Mouse (Mus musculus): ENCODE data around the gene Kcnd3. TPM values are rescaled to one million over a fixed set of nuclear protein-coding genes. Genes with fewer than 3 reads are reported as not detected.

The Kcnd3 gene
- polyA plus RNA-seq (2016; fragmentation: Nextera tagmentation; extraction: Ambion mirVana), result 5.3 and 5.9 TPM in 2 replicates

DNA sequence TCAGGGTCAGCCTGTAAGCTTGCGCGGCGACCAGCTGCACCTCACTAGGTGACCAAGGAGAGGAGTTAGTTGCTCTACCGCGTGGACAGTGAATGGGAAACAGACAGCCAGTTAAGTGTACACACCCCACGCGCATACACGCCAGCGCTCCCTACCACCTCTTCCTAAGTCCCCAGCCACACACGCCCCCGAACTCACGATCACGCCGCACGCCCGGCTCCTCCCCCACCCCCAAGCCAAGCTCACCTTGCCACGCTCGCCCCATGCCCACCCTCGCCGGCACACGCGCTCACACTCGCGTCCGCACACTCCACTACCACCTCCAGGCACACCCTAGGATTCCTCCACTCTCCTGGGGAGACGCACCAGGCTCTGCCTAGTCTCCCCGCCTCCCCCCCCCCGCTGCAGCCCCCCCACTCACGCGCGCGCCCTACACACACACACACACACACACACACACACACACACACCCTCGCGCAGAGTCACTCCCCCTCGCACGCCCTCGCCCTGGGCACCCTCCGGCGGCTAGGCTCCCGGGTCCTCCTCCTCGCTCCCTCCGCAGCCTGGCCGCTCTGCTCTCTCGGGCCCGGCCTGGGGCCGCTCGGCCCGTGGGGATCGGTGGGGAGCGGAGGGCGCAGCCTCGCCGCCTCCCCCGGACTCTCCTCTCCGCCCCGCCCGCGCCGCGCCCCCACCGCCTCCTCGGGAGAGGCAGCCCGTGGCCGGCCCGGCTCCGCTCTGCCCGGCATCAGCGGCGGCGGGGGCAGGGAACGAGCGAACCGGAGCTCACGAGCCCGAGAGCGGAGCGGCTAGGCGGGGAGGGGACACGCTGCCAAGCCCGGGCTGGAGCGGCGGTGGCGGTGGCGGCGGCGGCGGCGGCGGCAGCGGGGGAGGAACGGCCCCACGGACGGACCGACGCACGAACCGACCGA is at the start of gene Kcnd3:
Gene Kcnd3 (plus strand): TSS at position 704 of the 929 bp plus-strand sequence.
- ATAC-seq (ENCODE audit: low FRiP score), result peak; percentile 75
- whole genome bisulfite sequencing, result 2% methylated on average over 53 of the region's 98 CpGs
- H3K36me3 ChIP-seq, result no peaks in the 10 kb centered on the region
- H3K27me3 ChIP-seq, result peaks cover 34% of the 10 kb centered on the region
- peak within 1 kb of the TSS; percentile 80 for H3K4me3 ChIP-seq
- H3K4me2 ChIP-seq (replicated peaks), result peak within 1 kb of the TSS; percentile 99
- H3K9ac ChIP-seq, result peak within 1 kb of the TSS; percentile 83
- H3K4me1 ChIP-seq, result peaks cover 22% of the 10 kb centered on the region
- H3K9me3 ChIP-seq (replicated peaks), result no peaks in the 10 kb centered on the region
- H3K27ac ChIP-seq, result peak within 1 kb of the TSS; percentile 72

DNA sequence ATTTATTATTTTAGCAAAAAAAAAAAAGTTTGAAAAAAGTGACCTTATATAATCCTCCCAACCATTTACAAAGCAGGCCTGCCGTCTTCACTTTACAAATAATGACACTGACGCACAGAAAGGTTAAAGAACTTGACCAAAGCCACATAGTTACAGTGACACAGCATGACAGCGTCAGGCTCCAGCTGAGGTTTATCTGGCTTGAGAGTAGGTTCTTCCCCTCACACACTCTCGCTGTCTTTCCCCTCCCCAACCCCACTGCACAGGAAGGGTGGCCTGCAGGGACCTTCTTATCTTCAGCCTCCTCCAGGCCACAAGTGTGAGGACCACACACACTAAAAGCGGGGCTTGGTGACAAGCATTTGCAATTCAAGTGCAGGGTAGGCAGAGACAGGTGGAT is 49.5 kb upstream of the Kcnd3 start:
- WGBS, result 71% methylated on average over 5 of the region's 5 CpGs

GRCm38 (mm10) chr3:105403410-105404076 is 48.6 kb upstream of the Kcnd3 start:
- Histone ChIP-seq H3K36me3 (no peaks in the 10 kb centered on the region), H3K4me1 (peaks cover 19% of the 10 kb centered on the region), H3K27ac (no peak overlapping the region), H3K4me2 (replicated peaks) (no peak overlapping the region), H3K9ac (no peak overlapping the region), H3K9me3 (replicated peaks) (no peaks in the 10 kb centered on the region), H3K27me3 (0 out of 2 replicates have a peak, but pooled peaks cover 3% of the 10 kb centered on the region), H3K4me3 (no peak overlapping the region)
- 49% methylated on average over 5 of the region's 5 CpGs for WGBS
- peak; percentile 74 for ATAC-seq (ENCODE audit: low FRiP score)

More for the DNA sequence above, 49.5 kb upstream of the Kcnd3 start:
- Histone ChIP-seq H3K36me3 (no peaks in the 10 kb centered on the region), H3K4me2 (replicated peaks) (no peak overlapping the region), H3K27ac (no peak overlapping the region), H3K4me3 (no peak overlapping the region), H3K9ac (no peak overlapping the region), H3K4me1 (peaks cover 11% of the 10 kb centered on the region), H3K9me3 (replicated peaks) (no peaks in the 10 kb centered on the region), H3K27me3 (0 out of 2 replicates have a peak, but pooled peaks cover 3% of the 10 kb centered on the region)
- no peak for ATAC-seq (ENCODE audit: low FRiP score)

DNA sequence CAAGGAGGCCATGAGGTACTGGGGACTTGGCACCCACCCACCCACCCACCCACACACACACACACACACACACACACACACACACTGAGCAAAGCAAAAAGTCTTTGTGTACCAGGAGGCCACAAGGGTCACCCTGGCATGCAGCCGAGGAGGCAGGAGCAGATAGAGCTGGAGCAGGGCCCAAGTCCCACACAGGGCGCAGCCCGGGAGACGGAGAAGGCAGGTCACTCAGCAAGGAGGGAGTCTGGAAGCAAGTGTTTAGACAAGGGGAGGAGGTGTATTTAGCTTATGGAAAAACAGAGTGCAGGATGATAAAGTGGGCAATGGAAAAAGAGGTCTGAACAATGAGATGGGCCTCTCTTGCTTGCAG is 48.1 kb upstream of the Kcnd3 start:
- H3K4me3 ChIP-seq, result no peak overlapping the region
- no peaks in the 10 kb centered on the region for H3K36me3 ChIP-seq
- peaks cover 19% of the 10 kb centered on the region for H3K4me1 ChIP-seq
- H3K9ac ChIP-seq, result no peak overlapping the region
- WGBS, result 65% methylated on average over 4 of the region's 4 CpGs
- no peak overlapping the region for H3K4me2 ChIP-seq (replicated peaks)
- H3K27me3 ChIP-seq, result 0 out of 2 replicates have a peak, but pooled peaks cover 3% of the 10 kb centered on the region
- no peaks in the 10 kb centered on the region for H3K9me3 ChIP-seq (replicated peaks)
- no peak overlapping the region for H3K27ac ChIP-seq
- peak; percentile 31; the same call in 1 of the 2 replicates for ATAC-seq (ENCODE audit: low FRiP score)

DNA sequence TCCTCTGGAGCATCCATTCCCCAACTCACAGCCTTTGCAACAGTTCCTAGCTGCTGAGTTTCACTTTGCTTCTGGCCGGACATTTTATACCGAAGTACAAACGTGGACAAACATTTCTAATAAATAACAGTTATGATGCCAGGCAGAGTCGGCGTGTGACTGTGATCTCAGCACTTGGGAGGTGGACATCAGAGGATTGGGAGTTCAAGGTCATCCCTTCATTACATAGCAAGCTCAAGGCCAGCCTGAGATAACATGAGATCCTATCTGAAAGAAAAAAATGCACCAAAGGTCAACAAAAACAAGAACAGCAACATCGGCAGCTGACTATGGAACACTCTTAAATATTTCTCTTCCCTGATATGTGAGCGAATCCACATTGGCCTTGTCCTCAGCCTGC is 46.6 kb upstream of the Kcnd3 start:
- 85% methylated on average over 7 of the region's 7 CpGs for whole genome bisulfite sequencing
- Histone ChIP-seq H3K9ac (no peak overlapping the region), H3K36me3 (no peaks in the 10 kb centered on the region), H3K9me3 (replicated peaks) (no peaks in the 10 kb centered on the region), H3K27ac (no peak overlapping the region), H3K27me3 (0 out of 2 replicates have a peak, but pooled peaks cover 3% of the 10 kb centered on the region), H3K4me1 (peaks cover 19% of the 10 kb centered on the region), H3K4me3 (no peak overlapping the region), H3K4me2 (replicated peaks) (no peak overlapping the region)
- ATAC-seq (ENCODE audit: low FRiP score), result no peak

DNA sequence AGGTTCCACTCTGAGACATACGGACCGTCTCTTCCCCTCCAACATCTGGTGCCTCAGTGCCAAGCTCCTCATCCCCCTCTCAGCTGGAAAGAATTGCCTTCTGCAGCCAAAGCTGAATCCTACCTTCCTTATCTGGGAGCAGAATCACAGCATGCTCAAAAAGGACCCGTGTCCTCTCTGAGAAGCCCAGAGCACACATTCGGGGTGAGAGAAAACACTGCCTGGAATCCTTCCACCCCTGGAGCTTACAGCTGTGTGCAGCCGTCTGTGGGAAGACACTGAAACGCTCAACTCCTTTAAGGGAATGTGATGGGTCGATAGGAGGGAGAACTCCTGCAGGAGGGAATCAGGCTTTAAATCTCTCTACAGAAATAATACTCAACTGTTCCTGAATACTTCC is 46.1 kb upstream of the Kcnd3 start:
- Histone ChIP-seq H3K4me1 (peaks cover 19% of the 10 kb centered on the region), H3K27ac (no peak overlapping the region), H3K9ac (no peak overlapping the region), H3K27me3 (0 out of 2 replicates have a peak, but pooled peaks cover 3% of the 10 kb centered on the region), H3K4me2 (replicated peaks) (no peak overlapping the region), H3K36me3 (no peaks in the 10 kb centered on the region), H3K4me3 (no peak overlapping the region), H3K9me3 (replicated peaks) (no peaks in the 10 kb centered on the region)
- ATAC-seq (ENCODE audit: low FRiP score), result no peak
- WGBS, result 41% methylated on average over 7 of the region's 7 CpGs

GRCm38 (mm10) chr3:105408211-105408610 is 43.9 kb upstream of the Kcnd3 start:
- 49% methylated on average over 3 of the region's 3 CpGs for WGBS
- H3K4me3 ChIP-seq, result no peak overlapping the region
- ATAC-seq (ENCODE audit: low FRiP score), result peak; percentile 81
- H3K27ac ChIP-seq, result peak overlapping the region; percentile 17; the same call in 1 of the 2 replicates
- 0 out of 2 replicates have a peak, but pooled peaks cover 3% of the 10 kb centered on the region for H3K27me3 ChIP-seq
- H3K4me2 ChIP-seq (replicated peaks), result no peak overlapping the region
- H3K36me3 ChIP-seq, result no peaks in the 10 kb centered on the region
- H3K4me1 ChIP-seq, result peaks cover 19% of the 10 kb centered on the region
- H3K9me3 ChIP-seq (replicated peaks), result no peaks in the 10 kb centered on the region
- no peak overlapping the region for H3K9ac ChIP-seq

DNA sequence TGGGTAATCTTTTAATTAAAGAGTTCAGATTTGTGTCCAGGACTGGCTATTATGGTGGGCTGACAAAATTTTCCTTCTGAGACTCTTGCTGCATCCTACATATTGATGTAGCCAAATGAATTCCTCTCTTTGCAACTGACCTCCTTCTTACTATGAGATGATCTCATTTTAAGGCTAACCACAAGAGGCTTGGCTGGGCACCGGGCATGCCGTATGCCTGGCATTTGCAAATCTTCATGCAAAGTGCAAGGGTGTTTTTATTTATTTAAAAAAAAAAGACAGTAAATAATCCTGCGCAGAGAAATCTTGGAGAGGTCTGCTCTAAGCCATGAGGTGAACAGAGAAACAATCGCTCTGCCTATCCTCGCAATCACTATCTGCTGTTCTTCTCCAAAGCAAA is 41.3 kb upstream of the Kcnd3 start:
- H3K27me3 ChIP-seq, result 0 out of 2 replicates have a peak, but pooled peaks cover 3% of the 10 kb centered on the region
- no peak overlapping the region for H3K4me3 ChIP-seq

GRCm38 (mm10) chr3:105411776-105412175 is 40.4 kb upstream of the Kcnd3 start:
- Histone ChIP-seq H3K27me3 (no peaks in the 10 kb centered on the region), H3K36me3 (no peaks in the 10 kb centered on the region), H3K4me1 (peaks cover 10% of the 10 kb centered on the region), H3K4me2 (replicated peaks) (no peak overlapping the region), H3K9me3 (replicated peaks) (no peaks in the 10 kb centered on the region), H3K9ac (no peak overlapping the region), H3K4me3 (no peak overlapping the region), H3K27ac (no peak overlapping the region)
- no peak for ATAC-seq (ENCODE audit: low FRiP score)
- 81% methylated on average over 4 of the region's 4 CpGs for WGBS

More for the DNA sequence above, 41.3 kb upstream of the Kcnd3 start:
- no peak for ATAC-seq (ENCODE audit: low FRiP score)
- no peak overlapping the region for H3K9ac ChIP-seq
- peaks cover 10% of the 10 kb centered on the region for H3K4me1 ChIP-seq
- no peaks in the 10 kb centered on the region for H3K36me3 ChIP-seq
- no peaks in the 10 kb centered on the region for H3K9me3 ChIP-seq (replicated peaks)
- no peak overlapping the region for H3K27ac ChIP-seq
- H3K4me2 ChIP-seq (replicated peaks), result no peak overlapping the region
- WGBS, result 95% methylated on average over 5 of the region's 5 CpGs

- no peak for ATAC-seq (ENCODE audit: low FRiP score)
- no peak overlapping the region for H3K4me2 ChIP-seq (replicated peaks)
- WGBS, result 81% methylated on average over 2 of the region's 2 CpGs
Measured at GRCm38 (mm10) chr3:105412229-105412628, 39.9 kb upstream of the Kcnd3 start.

DNA sequence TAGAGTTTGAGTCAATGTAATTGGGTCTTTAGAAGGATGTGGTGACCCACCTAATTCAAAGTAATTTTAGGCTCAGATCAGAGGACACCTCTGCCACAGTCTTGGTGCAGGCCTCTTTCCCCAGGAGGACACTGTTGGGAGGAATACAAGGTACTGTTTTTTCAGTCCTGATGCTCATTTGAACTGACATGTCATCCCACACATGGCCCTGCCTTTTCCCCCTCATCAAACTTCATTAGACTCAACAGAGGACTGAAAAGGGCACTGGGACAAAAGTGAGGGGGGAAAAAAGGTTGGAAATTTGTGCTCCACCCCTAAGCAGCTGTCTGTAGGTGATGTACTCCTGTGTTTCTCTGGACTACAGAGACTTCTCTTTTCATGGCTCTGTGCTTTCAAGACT is 39.4 kb upstream of the Kcnd3 start:
- no peak overlapping the region for H3K9ac ChIP-seq

More at GRCm38 (mm10) chr3:105412229-105412628, 39.9 kb upstream of the Kcnd3 start:
- H3K4me3 ChIP-seq, result no peak overlapping the region
- no peaks in the 10 kb centered on the region for H3K27me3 ChIP-seq
- no peak overlapping the region for H3K9ac ChIP-seq
- H3K9me3 ChIP-seq (replicated peaks), result no peaks in the 10 kb centered on the region
- H3K27ac ChIP-seq, result no peak overlapping the region
- H3K36me3 ChIP-seq, result no peaks in the 10 kb centered on the region
- peaks cover 10% of the 10 kb centered on the region for H3K4me1 ChIP-seq

GRCm38 (mm10) chr3:105418441-105418840 is 33.7 kb upstream of the Kcnd3 start:
- Histone ChIP-seq H3K4me2 (replicated peaks) (no peak overlapping the region), H3K9ac (no peak overlapping the region), H3K36me3 (no peaks in the 10 kb centered on the region), H3K27me3 (no peaks in the 10 kb centered on the region), H3K4me1 (no peaks in the 10 kb centered on the region), H3K27ac (no peak overlapping the region), H3K4me3 (no peak overlapping the region), H3K9me3 (replicated peaks) (no peaks in the 10 kb centered on the region; the same call in 1 of the 2 replicates)
- no peak for ATAC-seq (ENCODE audit: low FRiP score)
- 88% methylated on average over 1 of the region's 1 CpGs for WGBS

More for the DNA sequence above, 39.4 kb upstream of the Kcnd3 start:
- peaks cover 8% of the 10 kb centered on the region for H3K4me1 ChIP-seq
- ATAC-seq (ENCODE audit: low FRiP score), result no peak
- H3K4me3 ChIP-seq, result no peak overlapping the region
- no peaks in the 10 kb centered on the region for H3K9me3 ChIP-seq (replicated peaks)
- H3K4me2 ChIP-seq (replicated peaks), result no peak overlapping the region
- no peaks in the 10 kb centered on the region for H3K36me3 ChIP-seq
- H3K27ac ChIP-seq, result no peak overlapping the region
- H3K27me3 ChIP-seq, result no peaks in the 10 kb centered on the region
